Mouse (Mus musculus) liver, adult 2 months (tissue): ENCODE data around the gene Tspo2. TPM values are rescaled to one million over a fixed set of nuclear protein-coding genes. Genes with fewer than 3 reads are reported as not detected.

Experiments used
- DNase-seq: peaks from one replicate; pipeline ENCODE4 v3.0.0-alpha.2; 2011; ENCODE audit warnings: low read depth, low spot score; ENCODE audit errors: extremely low read depth
- H3K27ac ChIP-seq: fragments of 200-500 bp; replicated peaks from 2 replicates; pipeline ENCODE4 v1.5.1; 2012; ENCODE audit warnings: low read depth, mild to moderate bottlenecking, control low read depth, inconsistent platforms, low read length; ENCODE audit not compliant: insufficient read depth
- H3K27me3 ChIP-seq: fragments of 200-500 bp; 2 replicates; pipeline ENCODE4 v1.6.1; 2012; ENCODE audit warnings: mild to moderate bottlenecking, moderate library complexity, low read length, inconsistent platforms; ENCODE audit not compliant: control insufficient read depth, insufficient read depth
- H3K36me3 ChIP-seq: fragments of 200-500 bp; 2 replicates; pipeline ENCODE4 v1.6.1; 2012; ENCODE audit warnings: low read length, inconsistent platforms; ENCODE audit not compliant: control insufficient read depth, insufficient read depth
- H3K4me1 ChIP-seq: fragments of 200-500 bp; 2 replicates; pipeline ENCODE4 v1.6.1; 2011; ENCODE audit warnings: low read length; ENCODE audit not compliant: control insufficient read depth, insufficient read depth
- H3K4me3 ChIP-seq: fragments of 200-500 bp; 2 replicates; pipeline ENCODE4 v1.5.1; 2011; ENCODE audit warnings: low read depth, mild to moderate bottlenecking, control low read depth, low read length, moderate library complexity; ENCODE audit not compliant: insufficient read depth
- H3K79me2 ChIP-seq: fragments of 200-500 bp; 2 replicates; pipeline ENCODE4 v1.6.1; 2012; ENCODE audit warnings: inconsistent platforms, mild to moderate bottlenecking, low read length, moderate library complexity; ENCODE audit not compliant: control insufficient read depth, insufficient read depth
- H3K9ac ChIP-seq: fragments of 200-500 bp; 2 replicates; pipeline ENCODE4 v1.6.1; 2012; ENCODE audit warnings: low read depth, mild to moderate bottlenecking, control low read depth, inconsistent platforms, low read length
- CTCF ChIP-seq: fragments of 200-500 bp; IDR thresholded peaks from 2 replicates; pipeline ENCODE4 v1.5.1; 2011; ENCODE audit warnings: low read depth, low read length, control low read depth
- POLR2A ChIP-seq: fragments of 200-500 bp; IDR thresholded peaks from 2 replicates; pipeline ENCODE4 v1.6.1; 2011; ENCODE audit warnings: low read length, control low read depth; ENCODE audit not compliant: insufficient read depth; ENCODE audit errors: extremely low read depth
- WGBS: fragments of 180-500 bp; shearing (Covaris S2); methylation state at CpG from one replicate; pipeline ENCODE4 v1.1.7; 2018; 5-methylcytosine and 5-hydroxymethylcytosine counted together
- polyA plus RNA-seq: library from polyadenylated mRNA; depleted of rRNA; stranded (reverse); fragments of >200 nt; gene quantifications from 2 replicates; pipeline ENCODE4 v1.2.3, GENCODE M21; 2012
- total RNA-seq: library from RNA; depleted of rRNA; stranded (reverse); fragments of >200 nt; gene quantifications from 2 replicates; pipeline ENCODE4 v1.2.3, GENCODE M21; 2014

Tspo2 gene
- total and polyA plus RNA-seq, 2 experiments = not detected

GRCm38 (mm10) chr17:48455955-48456354 is 4.6 kb upstream of the Tspo2 start:
- no peaks in the 10 kb centered on the region for H3K79me2 ChIP-seq
- H3K4me3 ChIP-seq = no peak overlapping the region
- 83% methylated on average over 2 of the region's 2 CpGs for WGBS
- TF ChIP-seq POLR2A (no peak), CTCF (no peak)
- H3K27ac ChIP-seq = no peak overlapping the region
- no peaks in the 10 kb centered on the region for H3K27me3 ChIP-seq
- no peak for DNase-seq
- no peaks in the 10 kb centered on the region for H3K36me3 ChIP-seq
- H3K9ac ChIP-seq = no peak overlapping the region
- H3K4me1 ChIP-seq = no peaks in the 10 kb centered on the region

- no peak for TF ChIP-seq POLR2A
- TF ChIP-seq CTCF = no peak
- Histone ChIP-seq H3K79me2 (no peaks in the 10 kb centered on the region), H3K9ac (no peak within 1 kb of the TSS), H3K36me3 (no peaks in the 10 kb centered on the region), H3K4me1 (no peaks in the 10 kb centered on the region), H3K4me3 (no peak within 1 kb of the TSS), H3K27ac (no peak within 1 kb of the TSS), H3K27me3 (no peaks in the 10 kb centered on the region)
- 61% methylated on average over 11 of the region's 11 CpGs for WGBS
- no peak for DNase-seq
Measured at GRCm38 (mm10) chr17:48454688-48455087, 3.4 kb upstream of the Tspo2 start, which contains the start of gene Unc5cl. TSS of gene Unc5cl (plus strand) at chr17:48454901.

- H3K36me3 ChIP-seq = no peaks in the 10 kb centered on the region
- H3K27me3 ChIP-seq = no peaks in the 10 kb centered on the region
- DNase-seq = no peak
- no peak overlapping the region for H3K27ac ChIP-seq
- WGBS = 62% methylated on average over 7 of the region's 7 CpGs
- no peaks in the 10 kb centered on the region for H3K4me1 ChIP-seq
- H3K9ac ChIP-seq = no peak overlapping the region
- TF ChIP-seq CTCF = no peak
- TF ChIP-seq POLR2A = no peak
- no peaks in the 10 kb centered on the region for H3K79me2 ChIP-seq
- no peak overlapping the region for H3K4me3 ChIP-seq
Measured at GRCm38 (mm10) chr17:48454190-48454589, 2.9 kb upstream of the Tspo2 start.

GRCm38 (mm10) chr17:48453489-48453888 is 2.2 kb upstream of the Tspo2 start:
- TF ChIP-seq CTCF (peak; percentile 28; the same call in 1 of the 2 replicates), POLR2A (no peak)
- Histone ChIP-seq H3K79me2 (no peaks in the 10 kb centered on the region), H3K4me3 (no peak overlapping the region), H3K36me3 (no peaks in the 10 kb centered on the region), H3K27ac (no peak overlapping the region), H3K4me1 (no peaks in the 10 kb centered on the region), H3K27me3 (no peaks in the 10 kb centered on the region), H3K9ac (no peak overlapping the region)
- 85% methylated on average over 7 of the region's 7 CpGs for WGBS
- DNase-seq = no peak

- H3K4me1 ChIP-seq = no peaks in the 10 kb centered on the region
- H3K36me3 ChIP-seq = no peaks in the 10 kb centered on the region
- no peak overlapping the region for H3K27ac ChIP-seq
- H3K79me2 ChIP-seq = no peaks in the 10 kb centered on the region
- H3K4me3 ChIP-seq = no peak overlapping the region
- TF ChIP-seq POLR2A (no peak), CTCF (no peak)
- no peak overlapping the region for H3K9ac ChIP-seq
- WGBS = 69% methylated on average over 9 of the region's 9 CpGs
- no peak for DNase-seq
- H3K27me3 ChIP-seq = no peaks in the 10 kb centered on the region
Measured at GRCm38 (mm10) chr17:48451753-48452444, 577 bp upstream of the Tspo2 start.

GRCm38 (mm10) chr17:48450666-48451352 is 513 bp downstream of the Tspo2 start:
- WGBS = 86% methylated on average over 13 of the region's 13 CpGs
- Histone ChIP-seq H3K27ac (no peak overlapping the region), H3K27me3 (no peaks in the 10 kb centered on the region), H3K79me2 (no peaks in the 10 kb centered on the region), H3K36me3 (no peaks in the 10 kb centered on the region), H3K4me1 (no peaks in the 10 kb centered on the region), H3K9ac (no peak overlapping the region), H3K4me3 (no peak overlapping the region)
- DNase-seq = no peak
- no peak for TF ChIP-seq POLR2A
- TF ChIP-seq CTCF = no peak
